Mouse (Mus musculus) c-Kit-positive CD71-negative TER-119-negative erythroid progenitor cells, embryonic 14.5 days (primary cell): ENCODE measurements around the gene Olfr1317.

Experiments
- DNase-seq: peaks from one replicate; pipeline ENCODE4 v3.0.0-alpha.2; 2013; ENCODE audit warnings: low read depth

Olfr1317 gene

DNA sequence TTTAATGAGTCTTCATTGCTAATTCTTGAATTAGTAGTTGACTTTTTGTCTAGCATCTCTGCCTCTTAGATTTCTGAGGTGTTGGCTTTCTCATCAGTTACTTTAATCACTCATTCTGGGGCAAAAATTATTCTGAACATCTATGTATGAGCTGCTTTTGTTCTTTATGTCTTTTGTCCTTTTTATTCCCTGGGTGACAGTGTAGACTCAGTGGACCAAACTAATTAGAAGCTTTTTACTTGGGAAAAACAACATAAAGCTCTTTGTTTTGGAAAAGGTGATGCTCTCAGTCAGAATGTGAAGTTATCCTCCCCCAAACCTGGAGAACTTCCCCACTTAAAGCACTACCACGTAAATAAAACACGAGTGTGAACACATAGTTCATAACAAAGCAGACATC, at the start of gene Olfr1317:
TSS of gene Olfr1317 (plus strand) at position 301 of the 400 bp plus-strand sequence.
- DNase-seq = no peak

DNA sequence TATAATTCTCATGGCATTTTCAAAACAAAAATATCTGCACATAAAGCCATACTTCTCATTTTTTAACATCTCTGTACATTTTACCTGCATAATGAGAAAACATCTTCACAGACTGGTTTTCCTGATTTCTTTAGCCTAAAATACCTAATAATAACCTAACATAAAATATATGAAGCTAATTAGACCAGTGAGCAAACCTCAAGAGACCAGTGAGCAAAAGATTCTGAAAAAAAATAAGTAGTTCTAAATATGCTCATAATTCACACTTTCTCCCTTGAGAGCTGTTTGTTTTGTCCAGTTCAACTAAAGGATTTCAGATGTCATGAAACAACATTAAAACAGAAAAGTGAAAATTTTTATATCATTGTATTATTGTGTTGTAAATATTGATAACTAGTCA, 43.4 kb upstream of the Olfr1317 start, which contains the start of gene Olfr1314:
TSS of gene Olfr1314 (minus strand) at position 101 of the 400 bp plus-strand sequence.
- DNase-seq = no peak

DNA sequence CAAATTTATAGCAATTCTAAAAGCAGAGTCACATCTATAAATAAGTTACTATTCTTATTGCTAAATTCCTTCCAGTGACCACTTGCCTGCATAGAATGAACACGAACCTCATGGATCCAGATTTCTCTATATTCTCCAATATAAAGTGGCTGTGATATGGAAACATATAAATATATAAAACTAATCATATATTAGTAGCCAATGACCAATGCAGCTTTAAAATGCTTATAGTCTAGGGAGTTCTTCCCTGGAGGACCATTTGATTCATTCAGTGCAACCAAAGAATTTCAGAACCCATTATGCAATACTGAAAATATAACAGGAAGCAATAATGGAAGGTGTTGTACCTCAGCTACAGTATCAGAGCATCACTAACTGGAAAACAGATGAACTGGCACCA, 24.8 kb upstream of the Olfr1317 start, which contains the start of gene Olfr1315-ps1:
TSS of gene Olfr1315-ps1 (minus strand) at position 101 of the 400 bp plus-strand sequence.
- DNase-seq = no peak

DNA sequence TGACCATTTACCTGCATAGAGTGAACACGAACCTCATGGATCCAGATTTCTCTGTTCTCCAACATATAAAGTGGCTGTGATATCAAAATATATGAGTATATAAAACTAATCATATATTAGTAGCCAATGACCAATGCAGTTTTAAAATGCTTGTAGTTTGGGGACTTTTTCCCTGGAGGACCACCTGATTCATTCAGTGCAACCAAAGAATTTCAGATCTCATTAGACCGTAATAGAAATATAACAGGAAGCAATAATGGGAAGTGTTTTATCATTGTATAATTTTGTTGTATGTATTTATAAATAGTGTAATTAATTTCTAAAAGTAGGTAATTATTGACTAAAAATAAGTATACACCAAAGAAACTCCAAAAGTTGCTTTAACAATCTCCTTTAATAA, 5.3 kb upstream of the Olfr1317 start, which contains the start of gene Olfr1316:
TSS of gene Olfr1316 (minus strand) at position 101 of the 400 bp plus-strand sequence.
- no peak for DNase-seq

DNA sequence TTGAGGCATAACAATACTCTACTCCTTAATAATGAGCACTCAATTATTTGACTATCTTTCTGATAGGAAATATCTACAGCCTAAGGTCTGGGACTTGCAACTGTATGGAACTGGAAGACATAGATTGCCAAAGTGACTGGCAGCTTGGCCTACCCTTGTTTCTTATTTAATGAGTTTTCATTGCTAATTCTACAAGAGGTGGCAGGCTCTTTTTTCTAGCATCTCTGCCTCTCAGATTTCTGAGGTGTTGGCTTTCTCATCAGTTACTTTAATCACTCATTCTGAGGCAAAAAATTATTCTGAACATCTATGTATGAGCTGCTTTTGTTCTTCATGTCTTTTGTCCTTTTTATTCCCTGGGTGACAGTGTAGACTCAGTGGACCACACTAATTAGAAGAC, 13.8 kb downstream of the Olfr1317 start, which contains the start of gene Olfr1318:
TSS of gene Olfr1318 (plus strand) at position 301 of the 400 bp plus-strand sequence.
- no peak for DNase-seq
